Mouse (Mus musculus) neural tube, embryonic 14.5 days (tissue): ENCODE measurements at regions not wholly inside any gene's neighbourhood (a gene's known extent, or its start where the extent isn't known, plus 50 kb on each side); places are given as distances from the start of the nearest gene placed in this dataset.
A peak's percentile ranks its signal among the peaks of the same experiment; 100 is the strongest.

Source experiments
- ATAC-seq: fragments of 200-750 bp; cut with Nextera tagmentation; 2 replicates; pipeline ENCODE4 v1.8.0; 2017; ENCODE audit warnings: low read depth, mild to moderate bottlenecking, moderate TSS enrichment, moderate library complexity
- H3K27ac ChIP-seq: fragments of 300-500 bp; sonication (generic); 2 replicates; pipeline ENCODE4 v1.5.1; 2014; ENCODE audit warnings: low read depth, mild to moderate bottlenecking, control low read depth, low read length, moderate library complexity, mixed read lengths
- H3K27me3 ChIP-seq: fragments of 300-500 bp; sonication (generic); 2 replicates; pipeline ENCODE4 v1.6.1; 2014; ENCODE audit warnings: low read length; ENCODE audit not compliant: control insufficient read depth, insufficient read depth
- H3K36me3 ChIP-seq: fragments of 300-500 bp; sonication (generic); 2 replicates; pipeline ENCODE4 v1.6.1; 2014; ENCODE audit warnings: low read length, mixed read lengths; ENCODE audit not compliant: control insufficient read depth, insufficient read depth
- H3K4me1 ChIP-seq: fragments of 300-500 bp; sonication (generic); 2 replicates; pipeline ENCODE4 v1.6.1; 2014; ENCODE audit warnings: low read length; ENCODE audit not compliant: control insufficient read depth, insufficient read depth
- H3K4me2 ChIP-seq: fragments of 300-500 bp; sonication (generic); 2 replicates; pipeline ENCODE4 v1.6.1; 2014; ENCODE audit warnings: mild to moderate bottlenecking, low read depth, low read length, control low read depth
- H3K4me3 ChIP-seq: fragments of 300-500 bp; sonication (generic); 2 replicates; pipeline ENCODE4 v1.5.1; 2014; ENCODE audit warnings: low read depth, low read length, control low read depth, mixed read lengths
- H3K9ac ChIP-seq: fragments of 300-500 bp; sonication (generic); replicated peaks from 2 replicates; pipeline ENCODE4 v1.6.1; 2014; ENCODE audit warnings: low read depth, mild to moderate bottlenecking, control low read depth, low read length, mixed read lengths
- H3K9me3 ChIP-seq: fragments of 300-500 bp; sonication (generic); 2 replicates; pipeline ENCODE4 v1.6.1; 2016; ENCODE audit warnings: low read length; ENCODE audit not compliant: control insufficient read depth
- WGBS: fragments of 180-500 bp; shearing (Covaris S2); extraction: QIAGEN DNeasy Blood & Tissue Kit; methylation state at CpG from one replicate; pipeline ENCODE4 v1.1.7; 2014; 5-methylcytosine and 5-hydroxymethylcytosine counted together

DNA sequence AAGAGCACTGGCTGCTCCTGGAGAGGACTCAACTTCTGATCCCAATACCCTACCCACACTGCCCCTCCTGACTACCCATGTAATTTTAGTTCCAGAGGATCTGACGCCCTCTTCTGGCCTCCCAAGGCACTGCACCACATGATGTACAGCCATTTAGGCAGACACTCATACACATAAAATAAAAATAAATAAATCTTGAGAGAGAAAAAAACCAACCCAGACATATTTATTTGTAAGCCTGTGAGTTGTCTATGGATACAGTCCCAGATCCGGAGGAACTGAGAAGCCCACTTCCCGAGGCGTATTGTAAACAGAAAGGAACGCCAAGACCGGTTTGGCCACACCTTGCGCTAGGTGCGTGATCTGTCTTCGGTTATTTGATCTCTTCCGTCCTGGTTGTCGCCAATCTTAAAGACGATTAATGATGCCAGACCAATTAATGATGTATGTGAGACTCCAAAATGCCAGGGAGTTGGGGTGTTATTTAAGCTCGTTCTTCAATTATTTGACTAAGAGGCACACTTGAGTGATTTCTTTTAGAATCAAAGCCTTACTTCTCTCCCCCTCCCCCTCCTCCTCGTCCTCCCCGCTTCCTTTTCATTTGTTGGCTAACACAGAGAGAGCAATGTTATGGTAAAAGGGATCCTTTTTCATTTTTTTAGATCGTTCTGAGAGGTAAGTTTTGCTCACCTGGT, 118.7 kb upstream of the Zfp217 start:
- H3K27ac ChIP-seq, result no peak overlapping the region
- peak overlapping the region; percentile 14; the same call in 1 of the 2 replicates for H3K4me3 ChIP-seq
- H3K9me3 ChIP-seq, result no peaks in the 10 kb centered on the region
- WGBS, result 24% methylated on average over 16 of the region's 16 CpGs
- H3K9ac ChIP-seq, result no peak overlapping the region
- peak overlapping the region; percentile 37 for H3K4me2 ChIP-seq
- no peak for ATAC-seq
- no peaks in the 10 kb centered on the region for H3K36me3 ChIP-seq
- H3K4me1 ChIP-seq, result 0 out of 2 replicates have a peak, but pooled peaks cover 8% of the 10 kb centered on the region
- no peaks in the 10 kb centered on the region for H3K27me3 ChIP-seq

DNA sequence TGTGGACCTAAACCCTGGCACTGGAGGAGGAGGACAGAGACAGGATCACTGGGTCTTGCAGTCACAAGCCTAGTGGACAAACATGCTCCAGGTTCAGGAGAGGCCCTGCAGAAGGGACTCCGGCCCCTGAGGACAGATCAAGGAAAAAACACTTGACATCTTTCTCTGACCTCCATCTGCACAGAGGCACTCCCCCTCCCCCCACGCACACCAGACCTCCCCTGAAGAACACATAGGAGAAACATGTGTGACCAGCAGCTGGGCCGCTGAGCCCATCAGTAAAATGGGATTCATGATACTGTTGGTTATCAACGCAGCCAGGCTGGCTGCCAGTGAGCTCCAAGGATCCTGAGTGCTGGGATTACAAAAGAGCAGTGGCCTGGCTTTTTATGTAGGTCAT, 115.7 kb upstream of the Zfp217 start:
- H3K4me2 ChIP-seq, result no peak overlapping the region
- no peak overlapping the region for H3K27ac ChIP-seq
- no peak overlapping the region for H3K4me3 ChIP-seq
- H3K9me3 ChIP-seq, result no peaks in the 10 kb centered on the region
- no peak overlapping the region for H3K9ac ChIP-seq
- H3K36me3 ChIP-seq, result no peaks in the 10 kb centered on the region
- 0 out of 2 replicates have a peak, but pooled peaks cover 8% of the 10 kb centered on the region for H3K4me1 ChIP-seq
- H3K27me3 ChIP-seq, result no peaks in the 10 kb centered on the region
- no peak for ATAC-seq
- WGBS, result 69% methylated on average over 4 of the region's 4 CpGs

DNA sequence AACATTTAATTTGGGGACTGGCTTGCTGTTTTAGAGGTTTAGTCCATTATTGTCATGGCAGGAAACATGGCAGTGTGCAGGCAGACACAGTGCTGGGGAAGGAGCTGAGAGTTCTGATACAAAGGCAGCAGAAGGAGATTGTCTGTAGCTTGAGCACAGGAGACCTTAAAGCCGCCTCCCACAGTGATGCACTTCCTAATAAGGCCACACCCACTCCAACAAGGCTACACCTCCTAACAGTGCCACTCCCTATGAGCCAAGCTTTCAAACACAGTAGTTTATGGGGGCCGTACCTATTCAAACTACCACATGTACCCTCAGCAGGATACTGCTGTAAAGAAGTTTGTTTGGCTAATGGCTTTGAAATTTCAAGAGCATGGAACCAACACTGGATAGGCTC, 113.3 kb upstream of the Zfp217 start:
- no peak for ATAC-seq
- Histone ChIP-seq H3K9me3 (no peaks in the 10 kb centered on the region), H3K27ac (no peak overlapping the region), H3K4me2 (no peak overlapping the region), H3K4me3 (no peak overlapping the region), H3K4me1 (no peaks in the 10 kb centered on the region), H3K9ac (no peak overlapping the region), H3K36me3 (no peaks in the 10 kb centered on the region), H3K27me3 (no peaks in the 10 kb centered on the region)
- 49% methylated on average over 2 of the region's 2 CpGs for WGBS

DNA sequence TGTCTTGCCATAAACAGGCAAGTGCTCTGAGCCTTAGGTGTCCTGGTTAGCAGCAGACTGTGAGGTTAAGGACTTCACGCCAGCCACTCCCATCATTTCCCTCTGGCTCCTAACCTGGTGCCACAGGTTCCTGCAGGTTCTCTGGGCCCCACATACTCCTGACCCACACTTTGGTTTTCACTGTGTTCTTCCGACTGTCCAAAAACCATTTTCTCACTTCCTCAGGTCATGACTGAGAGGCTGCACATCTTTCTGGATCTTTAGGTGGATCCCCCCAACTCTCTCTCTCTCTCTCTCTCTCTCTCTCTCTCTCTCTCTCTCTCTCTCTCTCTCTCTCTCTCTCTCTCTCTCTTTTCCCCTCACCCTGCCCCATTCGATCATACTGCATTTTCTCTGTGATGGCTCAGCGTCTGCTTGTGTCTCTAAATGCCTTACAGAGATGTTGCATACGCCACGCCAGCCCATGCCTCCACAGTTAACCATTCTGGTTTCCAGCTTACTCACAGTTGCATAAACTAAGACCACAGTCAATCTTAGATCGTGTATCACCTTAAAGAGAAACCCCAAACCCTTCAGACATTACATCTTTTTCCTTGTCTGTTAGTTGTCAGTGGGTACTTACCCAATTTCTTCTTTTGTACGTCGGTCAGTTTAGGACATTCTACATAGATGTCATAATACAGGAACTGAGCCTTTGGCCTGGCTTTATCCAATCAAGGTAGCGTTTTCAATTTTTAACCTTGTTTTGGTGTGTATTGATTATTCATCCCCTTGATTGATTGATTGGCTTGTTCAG, 112.0 kb upstream of the Zfp217 start:
- H3K36me3 ChIP-seq, result no peaks in the 10 kb centered on the region
- no peak overlapping the region for H3K4me3 ChIP-seq
- WGBS, result 94% methylated on average over 10 of the region's 10 CpGs
- H3K27me3 ChIP-seq, result no peaks in the 10 kb centered on the region
- H3K4me2 ChIP-seq, result no peak overlapping the region
- no peak overlapping the region for H3K9ac ChIP-seq
- ATAC-seq, result no peak
- no peak overlapping the region for H3K27ac ChIP-seq
- no peaks in the 10 kb centered on the region for H3K9me3 ChIP-seq
- H3K4me1 ChIP-seq, result no peaks in the 10 kb centered on the region

DNA sequence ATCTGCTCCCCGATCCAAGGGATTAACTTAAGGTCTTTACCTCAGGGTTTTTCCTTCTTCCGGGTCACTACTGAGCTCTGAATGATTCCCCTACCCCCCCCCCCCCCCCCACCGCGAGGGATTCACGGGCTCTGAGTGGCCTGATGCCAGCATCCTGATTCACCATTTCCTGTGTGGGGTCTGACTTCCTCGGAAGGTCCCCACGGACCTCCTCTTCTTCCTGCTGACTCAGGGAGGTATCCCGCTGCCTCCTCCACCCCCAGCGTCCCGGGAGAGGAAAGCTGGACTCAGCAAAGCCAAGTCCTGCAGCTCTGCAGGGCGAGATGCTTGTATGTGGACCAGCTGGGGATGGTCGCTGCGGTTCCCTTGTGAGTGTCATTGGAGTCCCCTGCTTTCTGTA, 110.5 kb upstream of the Zfp217 start:
- Histone ChIP-seq H3K36me3 (no peaks in the 10 kb centered on the region), H3K4me2 (no peak overlapping the region), H3K27me3 (no peaks in the 10 kb centered on the region), H3K9me3 (no peaks in the 10 kb centered on the region), H3K27ac (no peak overlapping the region), H3K4me3 (no peak overlapping the region), H3K9ac (no peak overlapping the region), H3K4me1 (no peaks in the 10 kb centered on the region)
- no peak for ATAC-seq
- WGBS, result 71% methylated on average over 13 of the region's 13 CpGs

DNA sequence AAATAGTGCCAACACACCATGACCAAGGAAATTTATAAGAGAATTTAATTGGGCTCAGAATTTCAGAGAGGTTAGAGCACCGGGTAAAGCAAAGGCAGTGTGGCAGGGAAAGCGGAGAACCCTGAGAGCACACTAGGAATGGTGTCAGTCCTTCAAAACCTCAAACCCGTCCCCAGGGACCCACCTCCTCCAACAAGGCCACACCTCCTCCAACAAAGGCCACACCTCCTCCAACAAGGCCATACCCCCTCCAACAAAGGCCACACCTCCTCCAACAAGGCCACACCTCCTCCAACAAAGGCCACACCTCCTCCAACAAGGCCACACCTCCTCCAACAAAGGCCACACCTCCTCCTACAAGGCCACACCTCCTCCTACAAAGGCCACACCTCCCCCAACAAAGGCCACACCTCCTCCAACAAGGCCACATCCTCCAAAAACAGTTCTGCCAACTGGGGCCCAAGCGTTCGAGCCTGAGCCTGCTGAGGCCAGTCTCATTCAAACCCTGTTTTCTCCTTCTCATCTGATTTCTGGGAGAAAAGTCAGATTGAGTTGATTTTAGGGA, 109.8 kb upstream of the Zfp217 start:
- H3K4me1 ChIP-seq, result no peaks in the 10 kb centered on the region
- ATAC-seq, result no peak
- H3K9me3 ChIP-seq, result no peaks in the 10 kb centered on the region
- 92% methylated on average over 5 of the region's 5 CpGs for WGBS
- no peak overlapping the region for H3K4me3 ChIP-seq
- H3K36me3 ChIP-seq, result no peaks in the 10 kb centered on the region
- H3K4me2 ChIP-seq, result no peak overlapping the region
- H3K27me3 ChIP-seq, result no peaks in the 10 kb centered on the region
- no peak overlapping the region for H3K27ac ChIP-seq
- no peak overlapping the region for H3K9ac ChIP-seq

DNA sequence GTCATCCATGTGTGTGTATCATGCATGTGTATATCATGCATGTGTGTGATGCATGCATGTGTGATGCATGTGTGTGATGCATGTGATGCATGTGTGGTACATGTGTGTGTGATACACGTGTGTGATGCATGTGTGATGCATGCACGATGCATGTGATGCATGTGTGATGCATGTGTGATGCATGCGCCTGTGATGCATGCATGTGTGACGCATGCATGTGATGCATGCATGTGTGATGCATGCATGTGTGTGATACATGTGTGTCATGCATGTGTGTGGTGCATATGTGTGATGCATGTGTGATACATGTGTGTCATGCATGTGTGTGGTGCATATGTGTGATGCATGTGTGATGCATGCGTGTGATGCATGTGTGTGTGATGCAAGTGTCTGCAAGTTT, 108.1 kb upstream of the Zfp217 start:
- H3K4me2 ChIP-seq, result no peak overlapping the region
- WGBS, result 91% methylated on average over 5 of the region's 5 CpGs
- H3K4me1 ChIP-seq, result no peaks in the 10 kb centered on the region
- H3K27ac ChIP-seq, result no peak overlapping the region
- H3K4me3 ChIP-seq, result no peak overlapping the region
- H3K9ac ChIP-seq, result no peak overlapping the region
- H3K9me3 ChIP-seq, result no peaks in the 10 kb centered on the region
- no peak for ATAC-seq
- no peaks in the 10 kb centered on the region for H3K36me3 ChIP-seq
- H3K27me3 ChIP-seq, result no peaks in the 10 kb centered on the region

DNA sequence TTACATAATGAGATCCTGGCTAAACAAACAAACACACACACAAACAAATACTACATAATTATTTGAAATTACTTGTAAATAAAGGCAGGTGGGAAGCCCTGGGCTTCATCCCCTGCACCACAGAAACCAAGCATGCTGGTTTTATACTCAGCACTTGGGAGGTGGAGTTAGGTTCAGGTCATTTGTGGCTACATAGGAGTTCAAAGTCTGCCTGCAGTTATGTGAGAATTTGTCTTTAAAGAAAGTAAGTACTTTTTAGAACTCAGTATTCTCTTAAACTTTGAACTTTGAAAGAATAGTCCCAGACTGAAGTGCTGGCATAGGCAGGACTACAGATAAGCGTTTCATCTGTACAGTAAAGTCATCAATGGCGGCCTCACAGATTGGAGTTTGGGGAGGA, 107.6 kb upstream of the Zfp217 start:
- Histone ChIP-seq H3K9ac (no peak overlapping the region), H3K4me2 (no peak overlapping the region), H3K4me3 (no peak overlapping the region), H3K36me3 (no peaks in the 10 kb centered on the region), H3K27ac (no peak overlapping the region), H3K4me1 (no peaks in the 10 kb centered on the region), H3K9me3 (no peaks in the 10 kb centered on the region), H3K27me3 (no peaks in the 10 kb centered on the region)
- 94% methylated on average over 2 of the region's 2 CpGs for WGBS
- ATAC-seq, result no peak
